Mouse (Mus musculus): ENCODE data around the gene Opa3. TPM values are rescaled to one million over a fixed set of nuclear protein-coding genes. Genes with fewer than 3 reads are reported as not detected.

Gene Opa3
- polyA plus RNA-seq, 1 experiment from 2014 or later, result 33.0 TPM

DNA sequence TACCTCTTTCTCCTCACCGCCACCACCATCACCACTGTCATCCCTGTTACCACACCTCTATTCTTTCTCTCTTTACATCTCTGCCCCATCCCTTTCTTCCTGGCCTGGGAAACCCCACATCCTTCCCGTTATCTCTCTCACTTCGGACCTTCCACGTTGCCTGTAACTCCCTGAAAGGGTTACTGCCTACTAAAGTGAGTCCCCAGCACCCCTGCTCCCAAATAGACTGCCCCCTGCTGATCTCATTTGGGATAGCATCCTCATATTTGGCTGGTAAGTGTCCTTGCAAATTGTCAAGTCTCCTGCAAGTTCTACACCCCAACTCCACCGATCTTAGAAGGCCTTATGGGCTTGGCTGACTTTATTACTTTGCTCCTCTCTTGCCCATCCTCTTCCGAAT is 31.5 kb upstream of the Opa3 start:
- Histone ChIP-seq H3K27ac (ENCODE audit: low read length) (no peak overlapping the region), H3K9me3 (replicated peaks; ENCODE audit: control insufficient read depth, low read length) (0 out of 2 replicates have a peak, but pooled peaks cover 3% of the 10 kb centered on the region), H3K4me3 (replicated peaks; ENCODE audit: low read length) (no peak overlapping the region), H3K36me3 (ENCODE audit: control insufficient read depth, insufficient read depth, low read length) (peaks cover 12% of the 10 kb centered on the region), H3K4me1 (ENCODE audit: control insufficient read depth, insufficient read depth, low read length) (no peaks in the 10 kb centered on the region), H3K27me3 (ENCODE audit: control insufficient read depth, insufficient read depth, low read length) (no peaks in the 10 kb centered on the region), H3K4me2 (ENCODE audit: low read depth, low read length) (no peak overlapping the region), H3K9ac (ENCODE audit: low read length) (no peak overlapping the region)
- 56% methylated on average over 6 of the region's 6 CpGs for WGBS
- ATAC-seq (ENCODE audit: insufficient read depth, low FRiP score), result no peak

DNA sequence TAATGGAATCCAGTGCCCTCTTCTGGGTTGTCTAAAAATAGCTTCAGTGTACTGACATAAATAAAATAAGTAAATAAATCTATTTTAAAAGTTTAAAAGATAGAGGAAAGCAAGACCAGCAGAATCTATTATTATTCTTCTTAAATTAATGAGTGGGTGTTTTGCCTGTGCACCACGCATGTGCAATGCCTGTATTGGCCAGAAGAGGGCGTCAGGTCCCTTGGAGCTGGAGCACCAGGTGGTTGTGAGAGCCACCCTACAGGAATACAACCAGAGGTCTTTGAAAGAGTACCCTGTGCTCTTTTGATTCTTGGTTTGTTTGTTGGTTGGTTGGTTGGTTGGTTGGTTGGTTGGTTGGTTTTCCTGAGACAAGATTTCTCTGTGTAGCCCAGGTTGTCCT is 30.1 kb upstream of the Opa3 start:
- no peaks in the 10 kb centered on the region for H3K27me3 ChIP-seq (ENCODE audit: control insufficient read depth, insufficient read depth, low read length)
- H3K4me3 ChIP-seq (replicated peaks; ENCODE audit: low read length), result no peak overlapping the region
- H3K36me3 ChIP-seq (ENCODE audit: control insufficient read depth, insufficient read depth, low read length), result peaks cover 12% of the 10 kb centered on the region
- H3K27ac ChIP-seq (ENCODE audit: low read length), result no peak overlapping the region
- 41% methylated on average over 2 of the region's 2 CpGs for WGBS
- H3K4me1 ChIP-seq (ENCODE audit: control insufficient read depth, insufficient read depth, low read length), result no peaks in the 10 kb centered on the region
- H3K9me3 ChIP-seq (replicated peaks; ENCODE audit: control insufficient read depth, low read length), result 0 out of 2 replicates have a peak, but pooled peaks cover 3% of the 10 kb centered on the region
- H3K9ac ChIP-seq (ENCODE audit: low read length), result no peak overlapping the region
- ATAC-seq (ENCODE audit: insufficient read depth, low FRiP score), result no peak
- no peak overlapping the region for H3K4me2 ChIP-seq (ENCODE audit: low read depth, low read length)

DNA sequence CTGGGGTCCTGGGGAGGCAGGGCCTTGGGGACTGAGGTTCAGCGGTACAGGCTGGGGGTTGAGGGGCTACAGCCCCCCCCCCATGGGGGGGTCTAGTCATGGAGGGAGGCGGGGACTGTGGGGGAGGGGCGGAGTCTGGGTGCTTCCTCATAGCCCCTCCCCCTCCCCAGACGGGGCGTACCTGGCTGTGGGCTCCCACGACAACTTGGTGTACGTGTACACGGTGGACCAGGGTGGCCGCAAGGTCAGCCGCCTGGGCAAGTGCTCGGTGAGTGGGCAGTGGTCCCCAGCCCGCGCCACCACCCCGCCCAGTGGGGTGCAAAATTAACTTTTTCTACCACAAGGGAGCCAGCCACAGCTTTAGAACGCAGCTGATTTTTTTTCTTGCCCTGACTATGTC is 26.5 kb upstream of the Opa3 start:
- no peaks in the 10 kb centered on the region for H3K36me3 ChIP-seq (ENCODE audit: control insufficient read depth, insufficient read depth, low read length)
- no peak overlapping the region for H3K27ac ChIP-seq (ENCODE audit: low read length)
- WGBS, result 71% methylated on average over 15 of the region's 15 CpGs
- H3K4me1 ChIP-seq (ENCODE audit: control insufficient read depth, insufficient read depth, low read length), result no peaks in the 10 kb centered on the region
- 0 out of 2 replicates have a peak, but pooled peaks have one; percentile 4 for ATAC-seq (ENCODE audit: insufficient read depth, low FRiP score)
- no peak overlapping the region for H3K9ac ChIP-seq (ENCODE audit: low read length)
- H3K4me3 ChIP-seq (replicated peaks; ENCODE audit: low read length), result no peak overlapping the region
- no peaks in the 10 kb centered on the region for H3K27me3 ChIP-seq (ENCODE audit: control insufficient read depth, insufficient read depth, low read length)
- H3K9me3 ChIP-seq (replicated peaks; ENCODE audit: control insufficient read depth, low read length), result no peaks in the 10 kb centered on the region
- no peak overlapping the region for H3K4me2 ChIP-seq (ENCODE audit: low read depth, low read length)

DNA sequence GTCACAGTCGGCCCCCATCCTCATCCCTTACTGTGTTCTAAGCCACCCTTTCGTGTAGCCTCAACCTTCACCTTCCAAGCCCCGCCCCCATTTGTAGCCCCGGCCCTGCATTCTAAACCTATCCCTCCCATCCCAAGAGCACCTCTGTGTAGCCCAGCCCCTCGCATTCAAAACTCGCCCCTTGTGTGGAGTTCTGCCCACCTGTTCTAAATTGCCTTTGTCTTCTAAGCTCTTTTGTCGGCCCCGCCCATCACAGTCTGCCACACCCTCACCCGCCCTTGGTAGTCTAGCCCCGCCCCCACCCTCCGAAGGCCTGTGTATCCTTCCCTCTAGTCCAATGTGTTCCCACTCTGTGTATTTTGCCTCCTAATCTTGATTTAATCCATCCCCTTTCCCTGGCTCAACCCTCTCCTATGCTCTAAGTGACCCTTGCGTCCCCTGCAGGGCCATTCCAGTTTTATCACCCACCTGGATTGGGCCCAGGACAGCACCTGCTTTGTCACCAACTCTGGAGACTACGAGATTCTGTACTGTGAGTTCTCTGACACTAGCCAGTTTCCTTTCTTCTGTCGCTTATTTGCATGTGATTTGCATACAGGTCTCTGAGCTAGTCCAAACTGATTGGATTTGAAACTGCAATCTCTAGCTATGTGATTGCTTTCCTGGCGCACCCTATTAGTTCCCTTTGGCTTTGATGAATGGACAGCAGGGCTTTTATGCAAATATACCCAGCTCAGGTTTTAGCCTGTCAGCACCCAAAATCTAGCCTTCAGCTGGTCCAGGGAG is 25.9 kb upstream of the Opa3 start:
- no peaks in the 10 kb centered on the region for H3K4me1 ChIP-seq (ENCODE audit: control insufficient read depth, insufficient read depth, low read length)
- H3K4me2 ChIP-seq (ENCODE audit: low read depth, low read length), result no peak overlapping the region
- H3K9ac ChIP-seq (ENCODE audit: low read length), result no peak overlapping the region
- H3K27ac ChIP-seq (ENCODE audit: low read length), result no peak overlapping the region
- 58% methylated on average over 15 of the region's 15 CpGs for WGBS
- no peaks in the 10 kb centered on the region for H3K9me3 ChIP-seq (replicated peaks; ENCODE audit: control insufficient read depth, low read length)
- H3K36me3 ChIP-seq (ENCODE audit: control insufficient read depth, insufficient read depth, low read length), result no peaks in the 10 kb centered on the region
- ATAC-seq (ENCODE audit: insufficient read depth, low FRiP score), result peak; percentile 52
- H3K27me3 ChIP-seq (ENCODE audit: control insufficient read depth, insufficient read depth, low read length), result no peaks in the 10 kb centered on the region
- H3K4me3 ChIP-seq (replicated peaks; ENCODE audit: low read length), result no peak overlapping the region

GRCm38 (mm10) chr7:19208201-19208910 is 19.8 kb upstream of the Opa3 start:
- H3K27me3 ChIP-seq (ENCODE audit: control insufficient read depth, insufficient read depth, low read length), result no peaks in the 10 kb centered on the region
- no peak overlapping the region for H3K4me2 ChIP-seq (ENCODE audit: low read depth, low read length)
- H3K36me3 ChIP-seq (ENCODE audit: control insufficient read depth, insufficient read depth, low read length), result no peaks in the 10 kb centered on the region
- H3K4me1 ChIP-seq (ENCODE audit: control insufficient read depth, insufficient read depth, low read length), result peaks cover 7% of the 10 kb centered on the region; the same call in 1 of the 2 replicates
- H3K9me3 ChIP-seq (replicated peaks; ENCODE audit: control insufficient read depth, low read length), result no peaks in the 10 kb centered on the region; the same call in 1 of the 2 replicates
- no peak overlapping the region for H3K4me3 ChIP-seq (replicated peaks; ENCODE audit: low read length)
- H3K9ac ChIP-seq (ENCODE audit: low read length), result no peak overlapping the region
- WGBS, result 77% methylated on average over 13 of the region's 13 CpGs
- ATAC-seq (ENCODE audit: insufficient read depth, low FRiP score), result no peak
- no peak overlapping the region for H3K27ac ChIP-seq (ENCODE audit: low read length)

DNA sequence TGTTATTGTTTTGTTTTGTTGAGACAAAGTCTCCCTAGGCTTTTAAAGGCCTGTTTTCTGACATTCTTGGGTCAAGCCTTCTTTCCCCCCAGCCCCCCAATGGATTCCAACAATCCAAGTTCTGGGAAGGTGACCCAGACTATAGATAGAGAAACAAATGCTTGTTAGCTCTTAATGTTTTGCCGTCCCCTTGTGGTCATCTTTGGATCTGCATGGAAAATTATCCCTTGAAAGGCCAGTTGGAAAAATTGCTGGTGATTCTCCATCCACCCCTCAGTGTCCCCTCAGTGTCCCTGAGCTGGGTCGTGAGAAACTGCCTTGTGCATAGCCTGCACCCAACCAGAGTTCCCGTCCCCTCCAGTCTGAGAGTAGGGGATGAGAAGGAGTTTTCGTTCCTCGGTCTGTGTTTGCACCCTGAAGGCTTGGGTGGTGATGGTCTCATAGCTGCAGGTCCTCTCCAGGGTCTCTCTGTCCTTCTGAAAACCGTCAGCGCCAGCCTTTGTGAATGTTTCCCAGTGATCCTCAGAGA is 19.1 kb upstream of the Opa3 start:
- Histone ChIP-seq H3K27ac (ENCODE audit: low read length) (no peak overlapping the region), H3K4me1 (ENCODE audit: control insufficient read depth, insufficient read depth, low read length) (peaks cover 7% of the 10 kb centered on the region; the same call in 1 of the 2 replicates), H3K4me3 (replicated peaks; ENCODE audit: low read length) (no peak overlapping the region), H3K9ac (ENCODE audit: low read length) (no peak overlapping the region), H3K27me3 (ENCODE audit: control insufficient read depth, insufficient read depth, low read length) (no peaks in the 10 kb centered on the region), H3K9me3 (replicated peaks; ENCODE audit: control insufficient read depth, low read length) (no peaks in the 10 kb centered on the region; the same call in 1 of the 2 replicates), H3K4me2 (ENCODE audit: low read depth, low read length) (no peak overlapping the region), H3K36me3 (ENCODE audit: control insufficient read depth, insufficient read depth, low read length) (no peaks in the 10 kb centered on the region)
- WGBS, result 51% methylated on average over 7 of the region's 7 CpGs
- ATAC-seq (ENCODE audit: insufficient read depth, low FRiP score), result no peak

GRCm38 (mm10) chr7:19209494-19209893 is 18.6 kb upstream of the Opa3 start:
- peaks cover 7% of the 10 kb centered on the region; the same call in 1 of the 2 replicates for H3K4me1 ChIP-seq (ENCODE audit: control insufficient read depth, insufficient read depth, low read length)
- H3K4me3 ChIP-seq (replicated peaks; ENCODE audit: low read length), result no peak overlapping the region
- no peaks in the 10 kb centered on the region; the same call in 1 of the 2 replicates for H3K9me3 ChIP-seq (replicated peaks; ENCODE audit: control insufficient read depth, low read length)
- WGBS, result 73% methylated on average over 4 of the region's 4 CpGs
- no peak overlapping the region for H3K9ac ChIP-seq (ENCODE audit: low read length)
- H3K4me2 ChIP-seq (ENCODE audit: low read depth, low read length), result no peak overlapping the region
- no peak overlapping the region for H3K27ac ChIP-seq (ENCODE audit: low read length)
- H3K36me3 ChIP-seq (ENCODE audit: control insufficient read depth, insufficient read depth, low read length), result no peaks in the 10 kb centered on the region
- ATAC-seq (ENCODE audit: insufficient read depth, low FRiP score), result no peak
- H3K27me3 ChIP-seq (ENCODE audit: control insufficient read depth, insufficient read depth, low read length), result no peaks in the 10 kb centered on the region

DNA sequence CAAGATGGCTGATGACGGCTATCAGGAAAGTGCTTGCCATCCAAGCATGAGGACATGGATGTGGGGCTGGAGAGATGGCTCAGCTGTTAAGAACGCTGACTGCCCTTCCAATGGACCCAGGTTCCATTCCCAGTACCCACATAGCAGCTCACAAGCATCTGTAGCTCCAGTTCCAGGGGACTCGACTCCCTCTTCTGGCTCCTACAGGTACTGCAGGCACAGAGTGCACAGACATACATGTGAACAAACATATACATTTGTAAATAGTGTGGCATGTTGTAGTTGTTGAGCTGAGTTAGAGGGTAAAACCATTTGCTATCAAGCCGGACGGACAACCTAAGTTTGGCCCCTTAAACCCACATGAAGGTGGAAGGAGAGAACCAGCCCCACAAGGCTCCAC is 18.1 kb upstream of the Opa3 start:
- Histone ChIP-seq H3K4me3 (replicated peaks; ENCODE audit: low read length) (no peak overlapping the region), H3K27me3 (ENCODE audit: control insufficient read depth, insufficient read depth, low read length) (no peaks in the 10 kb centered on the region), H3K4me1 (ENCODE audit: control insufficient read depth, insufficient read depth, low read length) (peaks cover 7% of the 10 kb centered on the region; the same call in 1 of the 2 replicates), H3K36me3 (ENCODE audit: control insufficient read depth, insufficient read depth, low read length) (no peaks in the 10 kb centered on the region), H3K9ac (ENCODE audit: low read length) (no peak overlapping the region), H3K4me2 (ENCODE audit: low read depth, low read length) (no peak overlapping the region), H3K9me3 (replicated peaks; ENCODE audit: control insufficient read depth, low read length) (no peaks in the 10 kb centered on the region; the same call in 1 of the 2 replicates), H3K27ac (ENCODE audit: low read length) (no peak overlapping the region)
- WGBS, result 94% methylated on average over 5 of the region's 5 CpGs
- ATAC-seq (ENCODE audit: insufficient read depth, low FRiP score), result no peak
